Mouse (Mus musculus): ENCODE data around the gene Ccdc186. TPM values are rescaled to one million over a fixed set of nuclear protein-coding genes. Genes with fewer than 3 reads are reported as not detected.

Gene Ccdc186
- polyA plus RNA-seq, 1 experiment = 5.5 TPM

- Histone ChIP-seq H3K27me3 (ENCODE audit: control insufficient read depth, insufficient read depth, insufficient read length) (no peaks in the 10 kb centered on the region), H3K4me2 (ENCODE audit: low read depth) (peak overlapping the region; percentile 31), H3ac (ENCODE audit: control insufficient read depth, insufficient read length) (no peak overlapping the region), H3K4me3 (no peak overlapping the region), H3K36me3 (ENCODE audit: control insufficient read depth, insufficient read depth) (no peaks in the 10 kb centered on the region), H3K79me2 (ENCODE audit: control insufficient read depth, insufficient read depth) (no peaks in the 10 kb centered on the region)
- TF ChIP-seq USF1 (IDR thresholded peaks at IDR 0.05; ENCODE audit: low read depth) = no peak
- no peak for TF ChIP-seq TCF3 (IDR thresholded peaks at IDR 0.05; ENCODE audit: insufficient read length, low read depth)
- TF ChIP-seq MYOD1 (IDR thresholded peaks at IDR 0.05; ENCODE audit: control insufficient read depth in 1 of 3, insufficient read length in 2 of 3, low read depth in 2 of 3) = peak in 2 of 3 experiments; percentile 21 to 63
- TF ChIP-seq MYOG (IDR thresholded peaks at IDR 0.05; ENCODE audit: control insufficient read depth in 1 of 3, insufficient read depth in 1 of 3, insufficient read length in 2 of 3, low read depth in 2 of 3) = peak in 2 of 3 experiments; percentile 14 to 17
- no peak for TF ChIP-seq CEBPB (IDR thresholded peaks at IDR 0.05; ENCODE audit: insufficient read depth, poor library complexity, severe bottlenecking)
- no peak for TF ChIP-seq SRF (IDR thresholded peaks at IDR 0.05; ENCODE audit: control insufficient read depth, insufficient read length, low read depth)
- no peak for TF ChIP-seq MAX (IDR thresholded peaks at IDR 0.05; ENCODE audit: low read depth)
- TF ChIP-seq POLR2AphosphoS2 (IDR thresholded peaks at IDR 0.05; ENCODE audit: insufficient read length, low read depth) = no peak
Measured at GRCm38 (mm10) chr19:56749343-56749742, 72.6 kb downstream of the Ccdc186 start.

DNA sequence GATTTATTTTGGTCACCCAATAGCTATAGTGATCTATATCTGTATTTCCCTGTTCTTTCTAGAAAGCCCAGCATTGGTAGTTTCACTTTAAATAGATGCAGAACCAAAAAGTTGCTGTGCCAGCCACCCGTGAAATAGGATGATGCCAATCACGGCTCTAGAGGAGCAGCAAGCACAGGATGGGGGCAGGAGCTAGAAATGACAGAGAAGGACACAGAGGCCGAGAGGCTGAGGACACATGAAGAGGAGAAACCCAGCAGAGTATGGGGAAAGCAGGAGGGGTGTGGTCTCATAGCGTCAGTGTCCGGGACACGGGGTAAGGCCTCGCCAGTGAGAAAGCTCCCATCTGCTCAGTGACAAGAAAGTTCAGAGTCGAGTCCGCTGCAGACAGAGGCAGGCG, 74.1 kb downstream of the Ccdc186 start:
- no peak overlapping the region for H3K4me3 ChIP-seq
- H3K27me3 ChIP-seq (ENCODE audit: control insufficient read depth, insufficient read depth, insufficient read length) = no peaks in the 10 kb centered on the region
- H3ac ChIP-seq (ENCODE audit: control insufficient read depth, insufficient read length) = no peak overlapping the region
- H3K4me2 ChIP-seq (ENCODE audit: low read depth) = no peak overlapping the region
- H3K79me2 ChIP-seq (ENCODE audit: control insufficient read depth, insufficient read depth) = no peaks in the 10 kb centered on the region
- H3K36me3 ChIP-seq (ENCODE audit: control insufficient read depth, insufficient read depth) = no peaks in the 10 kb centered on the region
- TF ChIP-seq POLR2A (IDR thresholded peaks at IDR 0.05; ENCODE audit: insufficient read length, low read depth) (no peak), MYOD1 (IDR thresholded peaks at IDR 0.05; ENCODE audit: control insufficient read depth in 1 of 3, insufficient read length in 2 of 3, low read depth in 2 of 3) (no peak), SRF (IDR thresholded peaks at IDR 0.05; ENCODE audit: control insufficient read depth, insufficient read length, low read depth) (no peak), POLR2AphosphoS2 (IDR thresholded peaks at IDR 0.05; ENCODE audit: insufficient read length, low read depth) (no peak)

- Histone ChIP-seq H3ac (ENCODE audit: control insufficient read depth, insufficient read length) (no peak overlapping the region), H3K36me3 (ENCODE audit: control insufficient read depth, insufficient read depth) (no peaks in the 10 kb centered on the region)
- TF ChIP-seq MYOG (IDR thresholded peaks at IDR 0.05; ENCODE audit: control insufficient read depth in 1 of 3, insufficient read depth in 1 of 3, insufficient read length in 2 of 3, low read depth in 2 of 3) (no peak), REST (IDR thresholded peaks at IDR 0.05; ENCODE audit: insufficient read depth, insufficient read length) (no peak), TCF12 (IDR thresholded peaks at IDR 0.05; ENCODE audit: insufficient read depth, poor library complexity, severe bottlenecking) (no peak), TCF3 (IDR thresholded peaks at IDR 0.05; ENCODE audit: insufficient read length, low read depth) (no peak), CEBPB (IDR thresholded peaks at IDR 0.05; ENCODE audit: insufficient read depth, poor library complexity, severe bottlenecking) (no peak), MYOD1 (IDR thresholded peaks at IDR 0.05; ENCODE audit: control insufficient read depth in 1 of 3, insufficient read length in 2 of 3, low read depth in 2 of 3) (no peak), USF1 (IDR thresholded peaks at IDR 0.05; ENCODE audit: low read depth) (no peak), E2F4 (IDR thresholded peaks at IDR 0.05; ENCODE audit: insufficient read depth) (no peak), POLR2AphosphoS2 (IDR thresholded peaks at IDR 0.05; ENCODE audit: insufficient read length, low read depth) (no peak), MAX (IDR thresholded peaks at IDR 0.05; ENCODE audit: low read depth) (no peak), SRF (IDR thresholded peaks at IDR 0.05; ENCODE audit: control insufficient read depth, insufficient read length, low read depth) (no peak), POLR2A (IDR thresholded peaks at IDR 0.05; ENCODE audit: insufficient read length, low read depth) (no peak)
Measured at GRCm38 (mm10) chr19:56746618-56747017, 75.4 kb downstream of the Ccdc186 start.

DNA sequence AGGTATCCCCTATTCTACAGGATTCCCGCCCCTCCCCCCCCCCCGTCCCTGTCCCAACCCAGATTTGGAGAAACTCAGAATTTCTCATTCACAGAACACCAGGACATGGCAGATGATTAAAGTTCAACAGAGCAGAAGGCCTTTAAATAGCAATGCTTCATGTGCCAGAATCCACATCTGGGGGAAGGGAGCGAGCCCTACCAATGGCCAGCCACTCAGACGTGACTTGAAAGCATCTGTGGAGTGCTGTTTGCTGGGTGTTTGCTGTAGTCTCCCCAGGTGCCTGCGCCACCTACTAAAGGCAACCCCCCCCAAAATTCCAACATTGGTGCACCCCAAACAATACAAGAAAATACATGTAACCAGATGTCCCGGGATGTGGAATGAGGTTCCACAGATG, 76.5 kb downstream of the Ccdc186 start:
- TF ChIP-seq REST (IDR thresholded peaks at IDR 0.05; ENCODE audit: insufficient read depth, insufficient read length) (no peak), E2F4 (IDR thresholded peaks at IDR 0.05; ENCODE audit: insufficient read depth) (no peak), POLR2AphosphoS2 (IDR thresholded peaks at IDR 0.05; ENCODE audit: insufficient read length, low read depth) (no peak), USF1 (IDR thresholded peaks at IDR 0.05; ENCODE audit: low read depth) (no peak), MYOD1 (IDR thresholded peaks at IDR 0.05; ENCODE audit: control insufficient read depth in 1 of 3, insufficient read length in 2 of 3, low read depth in 2 of 3) (no peak), POLR2A (IDR thresholded peaks at IDR 0.05; ENCODE audit: insufficient read length, low read depth) (no peak), TCF12 (IDR thresholded peaks at IDR 0.05; ENCODE audit: insufficient read depth, poor library complexity, severe bottlenecking) (no peak), MAX (IDR thresholded peaks at IDR 0.05; ENCODE audit: low read depth) (no peak), MYOG (IDR thresholded peaks at IDR 0.05; ENCODE audit: control insufficient read depth in 1 of 3, insufficient read depth in 1 of 3, insufficient read length in 2 of 3, low read depth in 2 of 3) (no peak), SRF (IDR thresholded peaks at IDR 0.05; ENCODE audit: control insufficient read depth, insufficient read length, low read depth) (no peak), TCF3 (IDR thresholded peaks at IDR 0.05; ENCODE audit: insufficient read length, low read depth) (no peak), CEBPB (IDR thresholded peaks at IDR 0.05; ENCODE audit: insufficient read depth, poor library complexity, severe bottlenecking) (no peak)
- Histone ChIP-seq H3ac (ENCODE audit: control insufficient read depth, insufficient read length) (no peak overlapping the region), H3K27me3 (ENCODE audit: control insufficient read depth, insufficient read depth, insufficient read length) (no peaks in the 10 kb centered on the region), H3K4me2 (ENCODE audit: low read depth) (no peak overlapping the region), H3K36me3 (ENCODE audit: control insufficient read depth, insufficient read depth) (no peaks in the 10 kb centered on the region), H3K79me2 (ENCODE audit: control insufficient read depth, insufficient read depth) (no peaks in the 10 kb centered on the region), H3K4me3 (no peak overlapping the region)

More at GRCm38 (mm10) chr19:56746618-56747017, 75.4 kb downstream of the Ccdc186 start:
- no peaks in the 10 kb centered on the region for H3K79me2 ChIP-seq (ENCODE audit: control insufficient read depth, insufficient read depth)
- H3K4me3 ChIP-seq = no peak overlapping the region
- no peak overlapping the region for H3K4me2 ChIP-seq (ENCODE audit: low read depth)
- H3K27me3 ChIP-seq (ENCODE audit: control insufficient read depth, insufficient read depth, insufficient read length) = no peaks in the 10 kb centered on the region

- Histone ChIP-seq H3K79me2 (ENCODE audit: control insufficient read depth, insufficient read depth) (no peaks in the 10 kb centered on the region), H3K36me3 (ENCODE audit: control insufficient read depth, insufficient read depth) (no peaks in the 10 kb centered on the region), H3ac (ENCODE audit: control insufficient read depth, insufficient read length) (no peak overlapping the region), H3K4me2 (ENCODE audit: low read depth) (no peak overlapping the region), H3K27me3 (ENCODE audit: control insufficient read depth, insufficient read depth, insufficient read length) (no peaks in the 10 kb centered on the region), H3K4me3 (no peak overlapping the region)
- TF ChIP-seq POLR2AphosphoS2 (IDR thresholded peaks at IDR 0.05; ENCODE audit: insufficient read length, low read depth) (no peak), TCF12 (IDR thresholded peaks at IDR 0.05; ENCODE audit: insufficient read depth, poor library complexity, severe bottlenecking) (no peak), REST (IDR thresholded peaks at IDR 0.05; ENCODE audit: insufficient read depth, insufficient read length) (no peak), USF1 (IDR thresholded peaks at IDR 0.05; ENCODE audit: low read depth) (no peak), CEBPB (IDR thresholded peaks at IDR 0.05; ENCODE audit: insufficient read depth, poor library complexity, severe bottlenecking) (no peak), E2F4 (IDR thresholded peaks at IDR 0.05; ENCODE audit: insufficient read depth) (no peak), MYOG (IDR thresholded peaks at IDR 0.05; ENCODE audit: control insufficient read depth in 1 of 3, insufficient read depth in 1 of 3, insufficient read length in 2 of 3, low read depth in 2 of 3) (no peak), MYOD1 (IDR thresholded peaks at IDR 0.05; ENCODE audit: control insufficient read depth in 1 of 3, insufficient read length in 2 of 3, low read depth in 2 of 3) (no peak), TCF3 (IDR thresholded peaks at IDR 0.05; ENCODE audit: insufficient read length, low read depth) (no peak), MAX (IDR thresholded peaks at IDR 0.05; ENCODE audit: low read depth) (no peak), SRF (IDR thresholded peaks at IDR 0.05; ENCODE audit: control insufficient read depth, insufficient read length, low read depth) (no peak), POLR2A (IDR thresholded peaks at IDR 0.05; ENCODE audit: insufficient read length, low read depth) (no peak)
Measured at GRCm38 (mm10) chr19:56745061-56745460, 76.9 kb downstream of the Ccdc186 start.

Measured in myocyte (in vitro differentiated cells).